Mouse (Mus musculus) cerebellum, adult 9-11 months (tissue): ENCODE results near the gene Axdnd1.

Experiments used
- DNase-seq: peaks from one replicate; pipeline ENCODE4 v3.0.0; 2022

Axdnd1 gene

DNA sequence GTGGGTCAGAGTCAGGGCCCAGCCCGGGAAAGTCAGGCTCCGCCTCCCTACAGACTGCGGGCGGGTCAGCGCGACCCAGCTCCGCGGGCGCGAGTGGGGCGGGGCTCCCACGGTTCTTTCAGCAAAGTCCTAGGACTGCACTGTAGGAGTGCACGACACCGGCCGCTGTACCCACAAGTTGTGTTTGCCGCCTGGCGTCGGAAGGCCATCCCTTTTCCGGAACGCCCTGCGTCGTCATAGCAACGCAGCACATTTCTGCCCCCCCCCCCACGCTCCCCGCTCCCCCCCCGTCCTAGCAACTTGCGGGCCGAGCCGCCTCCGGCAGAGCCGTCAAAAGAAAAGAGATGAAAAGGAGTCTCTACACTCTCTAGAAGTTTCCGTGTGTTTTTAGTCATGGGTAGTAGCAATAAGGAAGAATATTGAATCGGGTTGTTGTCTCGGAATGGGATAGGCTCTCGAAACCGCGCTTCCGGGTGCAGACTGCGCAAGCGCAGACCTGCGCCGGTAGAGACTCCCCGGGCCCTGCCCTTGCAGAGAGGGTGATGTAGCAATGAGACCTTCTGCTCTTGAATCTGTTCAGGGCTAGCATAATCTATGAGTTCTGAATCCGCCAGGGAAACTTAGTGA is at the start of gene Axdnd1:
Gene Axdnd1, minus strand, starts transcription at position 489 of the 627 bp plus-strand sequence.
- DNase-seq: peak; percentile 86

DNA sequence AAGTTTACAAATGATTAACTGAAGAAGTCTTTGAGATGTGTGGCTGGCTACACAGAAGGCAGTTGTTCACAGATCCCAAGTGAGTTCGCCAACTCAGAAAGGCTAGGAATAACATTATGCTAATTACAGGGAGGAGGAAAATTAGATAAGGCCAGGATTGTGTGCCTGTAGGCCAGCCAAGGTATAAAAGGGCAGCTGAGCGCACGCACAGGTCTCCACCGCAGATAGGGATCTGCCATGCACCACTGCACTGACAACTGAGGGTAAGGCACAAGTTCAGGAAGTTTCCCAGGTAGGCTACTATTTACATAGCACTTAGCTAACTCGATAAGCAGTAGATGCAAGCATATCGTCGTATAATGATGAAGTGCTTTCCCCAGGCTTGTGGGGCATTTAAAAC is 49.6 kb upstream of the Axdnd1 start:
- no peak for DNase-seq

DNA sequence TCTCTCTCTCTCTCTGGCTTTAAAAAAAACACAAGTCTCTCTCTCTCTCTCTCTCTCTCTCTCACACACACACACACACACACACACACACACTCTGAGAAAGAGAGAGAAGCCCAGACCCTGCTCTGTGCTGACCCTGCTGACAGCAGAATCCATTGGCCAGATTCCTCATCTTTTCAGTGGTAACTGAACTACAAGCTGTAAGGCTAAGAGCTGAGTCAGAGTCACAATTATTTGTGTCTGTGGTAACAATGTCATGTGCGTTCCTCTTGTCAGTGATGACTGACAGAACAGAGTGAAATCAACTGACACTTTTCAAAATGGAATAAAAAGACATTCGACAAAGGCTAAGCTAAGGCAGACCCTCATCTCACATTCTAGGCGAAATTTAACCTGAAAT is 47.6 kb upstream of the Axdnd1 start:
- no peak for DNase-seq

DNA sequence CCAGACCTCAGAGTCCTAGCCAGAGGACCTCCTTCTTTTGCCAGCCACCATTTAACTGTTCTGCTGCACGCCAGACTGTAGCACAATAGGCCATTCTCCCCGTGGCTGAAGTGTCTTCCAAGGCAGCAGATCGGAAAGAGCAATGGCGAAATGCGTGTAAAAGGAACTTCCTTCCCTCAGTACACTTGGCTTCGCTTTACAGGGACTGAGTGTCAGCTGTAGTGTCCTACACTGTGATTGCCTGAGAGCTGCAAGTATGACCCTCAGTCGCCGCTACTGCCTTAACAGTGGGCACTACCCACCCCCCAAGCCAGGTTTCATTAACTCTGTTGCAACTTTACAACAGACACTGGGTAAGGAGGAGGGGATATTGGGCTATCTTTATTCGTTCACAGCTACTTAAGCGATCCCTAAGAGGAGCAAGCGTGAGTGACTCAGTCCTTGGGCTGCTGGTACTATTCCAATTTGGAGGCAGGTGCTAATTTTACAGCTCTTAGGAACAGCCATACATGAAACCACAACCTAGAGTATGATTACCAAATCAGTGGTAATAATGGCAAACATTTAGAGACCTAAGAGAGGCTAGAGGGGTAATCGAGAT is 46.8 kb upstream of the Axdnd1 start:
- no peak for DNase-seq

DNA sequence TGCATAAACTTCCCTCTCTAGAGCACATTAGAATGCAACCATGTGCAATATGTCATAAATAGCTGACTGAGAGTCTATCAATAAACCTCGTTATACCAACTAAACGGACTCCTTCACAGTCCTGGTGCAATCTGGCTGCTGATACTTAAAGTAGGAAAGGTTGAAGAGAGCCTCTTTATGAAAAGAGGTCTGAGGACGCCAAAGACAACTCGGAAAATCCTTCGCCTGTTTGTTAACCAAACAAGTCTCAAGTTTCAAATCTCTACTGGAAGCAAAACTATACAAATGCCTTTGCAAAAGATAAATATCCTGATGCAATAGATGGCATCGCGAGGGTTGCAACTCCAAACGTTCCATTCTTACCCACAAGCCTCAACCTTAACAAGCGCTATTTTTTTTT is 44.0 kb upstream of the Axdnd1 start:
- no peak for DNase-seq

DNA sequence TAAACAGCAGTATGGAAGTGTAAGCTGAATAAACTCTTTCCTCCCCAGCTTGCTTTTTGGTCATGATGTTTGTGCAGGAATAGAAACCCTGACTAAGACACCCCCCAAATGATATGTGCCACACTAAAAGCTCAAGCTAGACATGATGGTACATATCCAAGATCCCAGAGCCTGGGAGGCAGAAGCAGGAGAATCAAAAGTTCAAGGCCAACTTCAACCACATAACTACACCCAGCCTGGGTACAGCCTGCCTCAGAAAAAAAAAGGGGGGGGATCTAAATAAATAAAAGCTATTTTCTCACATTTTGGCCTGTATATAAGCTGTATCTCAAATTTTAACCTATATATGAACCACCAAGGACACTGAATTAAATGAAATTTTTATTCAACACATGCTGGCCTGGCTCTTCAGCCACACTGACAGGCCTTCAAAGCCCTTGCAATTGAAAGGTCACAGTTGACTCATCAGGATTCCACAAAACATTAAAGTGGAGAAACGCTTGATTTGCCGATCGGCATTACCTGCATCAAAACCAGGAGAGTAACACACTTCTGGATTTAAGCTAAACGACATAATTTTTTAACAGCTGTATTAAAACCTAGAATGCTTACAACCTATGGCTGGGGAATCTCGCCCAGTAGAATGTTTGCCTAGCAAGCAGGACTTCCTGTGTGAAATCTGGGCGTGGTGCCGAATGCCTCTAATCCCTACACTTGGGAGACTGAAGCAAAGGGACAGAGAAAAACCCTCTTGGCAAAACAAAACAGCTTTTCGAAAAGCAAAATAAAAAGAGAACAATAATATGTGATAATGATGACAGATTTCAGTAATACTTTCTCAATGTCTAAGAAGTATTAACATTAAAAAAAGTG is 43.3 kb upstream of the Axdnd1 start:
- DNase-seq: no peak

DNA sequence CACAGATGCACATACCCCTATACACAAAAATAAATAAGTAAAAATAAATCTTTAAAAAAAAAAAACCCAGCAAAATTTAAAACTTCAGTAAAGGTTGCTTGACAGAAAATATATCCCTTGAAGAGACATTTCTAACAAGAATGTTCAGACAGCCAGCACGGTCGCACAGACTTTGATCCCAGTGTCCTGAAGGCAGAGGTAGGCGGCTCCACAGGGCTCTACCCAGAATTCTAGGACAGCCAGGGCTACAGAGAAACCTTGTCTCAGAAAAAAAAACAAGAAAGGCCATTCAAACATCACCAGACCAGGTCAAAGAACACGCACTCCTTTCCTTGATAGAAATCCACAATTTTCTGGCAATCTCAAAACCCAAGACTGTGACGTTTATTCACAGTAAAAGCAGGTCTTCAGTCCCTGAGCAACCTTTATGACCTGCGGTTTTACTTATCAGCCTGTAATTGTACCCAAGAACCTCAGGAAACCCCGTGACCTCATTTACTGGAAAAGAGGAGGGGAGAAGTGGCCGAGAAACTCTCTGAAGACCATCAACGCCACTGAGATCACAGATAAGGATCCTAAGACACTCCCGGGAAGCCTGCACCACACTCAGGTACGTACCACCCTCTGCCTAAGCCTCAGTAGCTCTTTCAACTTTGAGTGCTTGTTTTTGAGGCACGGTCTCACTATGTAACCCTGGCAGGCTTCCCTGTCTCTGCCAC is 41.5 kb upstream of the Axdnd1 start:
- DNase-seq: no peak

DNA sequence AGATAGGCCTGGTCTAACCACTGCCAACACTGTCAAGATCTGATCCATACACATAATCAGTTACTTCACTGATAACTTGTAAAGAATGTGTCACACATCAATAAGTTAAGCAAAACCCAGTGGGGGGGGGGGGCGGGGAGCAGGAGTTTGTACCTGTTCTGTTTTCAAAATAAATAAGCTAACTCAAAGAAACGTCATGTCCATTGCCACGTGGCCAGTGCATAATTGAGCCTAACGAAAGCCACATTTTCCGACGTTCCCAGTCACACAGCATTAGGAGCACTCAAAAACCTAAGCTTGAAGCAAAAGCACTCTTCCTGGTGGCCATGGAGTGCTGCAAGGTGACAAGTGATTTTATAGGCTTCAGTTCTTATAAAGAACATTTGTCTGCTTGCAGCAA is 40.1 kb upstream of the Axdnd1 start:
- no peak for DNase-seq

DNA sequence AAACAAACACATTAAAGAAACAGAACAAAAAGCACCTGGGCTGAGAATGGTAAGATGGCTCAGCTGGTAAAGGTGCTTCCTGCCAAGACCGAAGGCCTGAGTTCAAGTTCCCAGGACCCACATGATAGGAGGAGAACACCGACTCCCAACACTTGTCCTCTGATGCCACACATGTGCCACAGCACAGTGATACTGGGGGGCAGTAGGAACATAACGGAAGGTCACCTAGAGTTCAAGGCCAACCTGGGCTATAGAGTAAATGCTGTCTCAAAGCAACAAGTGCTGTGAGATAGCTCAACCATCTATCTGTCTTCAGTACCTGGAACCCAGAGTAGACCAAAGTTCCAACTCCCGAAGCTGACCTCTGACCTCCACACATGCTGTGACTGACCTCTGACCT is 39.3 kb upstream of the Axdnd1 start:
- no peak for DNase-seq

DNA sequence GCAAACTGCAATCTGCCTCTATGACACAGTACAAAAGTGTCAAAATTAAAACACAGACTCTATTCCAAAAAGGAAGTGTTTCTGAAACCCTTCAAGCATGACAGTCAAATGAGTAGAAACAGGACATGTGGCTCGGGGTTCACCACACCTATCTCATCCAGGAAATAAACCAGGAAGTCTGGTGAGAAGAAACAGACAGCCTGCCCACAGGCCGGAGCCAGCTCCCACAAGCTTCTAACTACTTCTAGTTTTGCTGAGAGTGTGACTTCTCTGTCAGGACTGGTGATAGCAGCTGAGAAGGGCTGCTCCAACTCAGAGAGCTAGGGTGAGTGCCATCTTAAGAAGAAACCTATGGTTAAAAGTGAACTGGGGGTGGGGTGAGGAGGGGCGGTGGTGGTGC is 38.7 kb upstream of the Axdnd1 start:
- no peak for DNase-seq

DNA sequence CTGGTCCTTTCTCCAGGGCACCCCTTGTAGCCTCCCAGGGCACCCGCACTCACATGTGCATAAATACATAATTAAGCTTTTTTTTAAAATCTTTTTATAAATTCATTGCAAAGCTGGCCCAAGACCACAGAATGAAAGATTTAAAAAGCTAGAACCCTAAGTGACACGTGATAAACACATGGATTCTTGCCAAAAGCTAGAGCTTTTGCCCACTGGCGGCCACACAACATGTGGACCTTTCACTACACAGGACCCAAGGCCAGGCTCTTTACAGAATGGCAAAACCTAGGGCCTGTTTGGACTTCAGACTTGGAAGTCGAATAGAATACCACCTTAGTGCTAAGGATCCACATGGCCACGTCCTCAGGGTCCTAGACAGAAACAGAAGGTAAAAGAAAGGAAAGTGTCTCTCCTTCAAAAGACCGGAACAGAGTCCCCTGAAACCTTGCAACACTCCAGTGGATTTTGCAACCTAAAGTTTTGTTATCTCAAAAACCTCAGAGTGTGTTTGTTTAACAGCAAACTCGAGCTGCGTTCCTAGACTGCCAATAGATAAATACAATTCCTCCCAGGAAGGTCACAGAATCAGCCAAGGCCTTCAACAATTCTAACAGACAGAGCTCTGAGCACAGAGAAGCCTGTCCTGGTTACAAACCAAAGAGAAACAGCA is 37.6 kb upstream of the Axdnd1 start:
- no peak for DNase-seq

DNA sequence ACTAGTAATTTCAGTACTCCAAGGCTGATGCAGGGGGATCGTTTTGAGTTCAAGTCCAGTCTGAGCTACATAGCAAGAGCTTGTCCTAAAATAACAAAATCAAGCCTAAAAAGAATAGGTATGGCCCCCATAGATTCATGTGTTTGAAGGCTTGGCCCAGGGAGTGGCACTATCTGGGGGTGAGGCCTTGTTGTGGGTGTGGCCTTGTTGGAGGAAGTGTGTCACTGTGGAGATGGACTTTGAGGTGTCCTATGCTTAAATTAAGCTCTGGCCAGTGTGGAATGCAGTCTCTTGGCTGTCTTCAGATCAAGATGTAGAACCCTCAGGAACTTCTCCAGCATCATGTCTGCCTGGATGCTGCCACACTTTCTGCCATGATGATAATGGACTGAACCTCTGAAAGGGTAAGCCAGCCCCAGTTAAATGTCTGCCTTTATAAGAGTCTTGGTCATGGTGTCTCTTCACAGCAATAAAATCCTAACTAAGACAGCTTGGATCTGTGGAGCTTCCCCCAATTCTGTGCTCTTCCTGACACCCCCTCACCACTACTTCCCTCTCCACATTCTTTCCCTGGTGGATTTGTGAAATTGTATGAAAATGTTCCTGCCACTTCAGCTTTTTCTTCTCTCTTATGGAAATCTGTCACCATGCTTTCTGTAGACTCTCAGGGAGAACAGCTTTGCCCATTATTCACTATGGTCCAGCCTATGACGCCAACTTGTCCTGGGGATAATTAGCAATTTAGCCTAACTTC is 34.2 kb upstream of the Axdnd1 start:
- no peak for DNase-seq

DNA sequence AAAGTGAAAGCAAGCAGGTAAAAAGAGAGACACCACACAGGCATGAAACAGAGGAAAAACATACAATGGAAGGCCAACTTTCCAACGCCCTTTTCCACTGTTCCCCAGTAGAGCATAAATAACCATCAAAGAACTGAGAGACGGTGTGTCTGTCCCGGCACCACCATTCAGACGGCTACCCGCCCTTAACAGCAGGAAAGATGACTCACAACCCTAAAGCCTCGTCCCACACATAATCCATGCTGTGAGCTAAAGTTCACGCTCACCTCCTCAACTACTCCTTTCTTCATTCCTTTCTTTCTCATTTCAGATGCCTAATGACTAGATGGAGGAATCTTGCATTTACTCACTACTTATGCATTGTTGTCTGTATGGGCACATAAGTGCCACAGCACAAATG is 33.4 kb upstream of the Axdnd1 start:
- DNase-seq: no peak

DNA sequence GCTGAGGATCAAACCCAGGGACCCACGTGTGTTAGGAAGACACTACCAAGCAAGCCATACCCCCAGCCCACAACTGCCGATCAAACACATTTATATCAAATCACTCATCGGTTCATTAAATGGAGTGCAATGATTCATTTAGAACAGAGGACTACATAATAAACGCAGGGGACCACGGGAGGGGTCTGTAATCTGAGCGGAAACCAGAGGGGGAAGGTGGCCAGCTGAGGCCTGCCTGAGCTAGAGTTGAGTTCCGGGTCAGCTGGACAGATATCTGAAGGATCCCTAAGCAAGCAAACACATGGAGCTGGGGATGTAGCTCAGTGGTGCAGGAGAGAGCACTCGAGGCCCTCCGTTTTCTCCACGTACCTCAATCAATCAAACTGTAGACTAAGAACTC is 32.9 kb upstream of the Axdnd1 start:
- DNase-seq: no peak

DNA sequence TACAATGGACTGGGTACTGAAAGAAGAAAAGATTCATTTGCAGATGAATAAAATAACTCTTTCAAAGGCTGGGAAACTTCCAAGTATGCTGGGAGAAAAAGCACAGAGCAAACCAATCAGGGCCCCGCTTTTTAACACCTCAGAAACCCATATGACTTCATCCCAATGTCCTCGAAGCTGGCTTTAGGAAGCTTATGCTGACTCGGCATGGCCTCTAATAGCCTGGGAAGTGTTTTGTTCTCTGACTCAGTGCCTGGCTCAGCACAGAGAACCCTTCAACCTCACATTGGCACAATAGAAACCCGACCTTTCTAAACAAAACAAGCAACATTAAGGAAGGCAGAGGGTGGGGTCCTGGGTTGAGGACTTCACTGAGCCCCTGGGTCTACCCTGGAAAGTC is 29.5 kb upstream of the Axdnd1 start:
- no peak for DNase-seq

DNA sequence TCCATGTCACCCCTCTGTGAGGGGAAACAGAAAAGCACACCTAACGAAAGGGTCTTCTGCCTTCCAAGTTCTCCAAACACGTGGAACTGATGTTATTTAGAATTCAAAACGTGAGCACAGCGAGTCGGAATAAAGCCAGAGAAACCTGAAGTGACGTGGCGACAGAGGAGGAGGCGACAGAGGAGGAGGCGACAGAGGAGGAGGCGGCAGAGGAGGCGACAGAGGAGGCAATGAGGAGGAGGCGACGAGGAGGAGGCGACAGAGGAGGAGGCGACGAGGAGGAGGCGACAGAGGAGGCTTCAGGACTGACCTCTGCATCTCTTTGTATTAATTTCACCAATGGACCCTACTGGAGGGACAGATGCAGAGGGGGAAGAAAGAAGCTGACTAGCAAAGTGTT is 28.7 kb upstream of the Axdnd1 start:
- DNase-seq: no peak

DNA sequence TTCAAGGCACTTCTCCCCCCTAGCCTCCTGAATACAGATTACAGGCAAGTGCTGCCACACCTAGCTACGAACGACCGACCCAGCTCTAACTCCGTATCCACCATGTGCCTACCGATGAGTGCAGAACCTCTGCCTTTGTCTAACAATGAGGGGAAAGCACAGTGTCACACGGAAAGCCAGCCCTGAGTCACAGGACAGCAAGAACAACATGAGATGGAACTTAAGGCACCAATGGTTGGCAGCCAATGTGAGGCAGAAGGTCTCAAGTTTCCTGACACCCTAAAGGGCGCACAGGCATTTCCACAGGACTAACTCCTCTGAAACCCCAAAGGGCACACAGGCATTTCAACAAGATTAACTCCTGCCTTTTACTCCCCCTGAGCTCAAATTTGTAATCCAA is 28.1 kb upstream of the Axdnd1 start:
- no peak for DNase-seq

DNA sequence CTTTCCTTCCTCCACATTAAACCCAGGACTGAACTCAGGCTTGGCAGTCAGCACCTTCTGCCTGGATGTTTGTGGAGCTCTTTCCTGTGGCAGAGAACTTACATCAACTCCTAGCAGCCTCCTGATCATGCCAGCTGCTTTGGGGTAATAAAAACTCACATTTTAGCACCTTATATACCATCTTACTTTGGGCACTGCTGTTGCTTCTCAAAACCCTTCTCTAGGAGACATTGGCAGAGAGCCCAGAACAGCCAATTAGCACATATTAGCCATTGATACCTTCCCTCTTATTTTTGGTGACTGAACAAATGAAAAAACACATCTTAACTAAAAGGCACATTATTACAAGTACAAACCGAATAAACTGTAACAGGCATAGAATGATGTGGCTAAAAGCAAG is 24.1 kb upstream of the Axdnd1 start:
- DNase-seq: no peak

DNA sequence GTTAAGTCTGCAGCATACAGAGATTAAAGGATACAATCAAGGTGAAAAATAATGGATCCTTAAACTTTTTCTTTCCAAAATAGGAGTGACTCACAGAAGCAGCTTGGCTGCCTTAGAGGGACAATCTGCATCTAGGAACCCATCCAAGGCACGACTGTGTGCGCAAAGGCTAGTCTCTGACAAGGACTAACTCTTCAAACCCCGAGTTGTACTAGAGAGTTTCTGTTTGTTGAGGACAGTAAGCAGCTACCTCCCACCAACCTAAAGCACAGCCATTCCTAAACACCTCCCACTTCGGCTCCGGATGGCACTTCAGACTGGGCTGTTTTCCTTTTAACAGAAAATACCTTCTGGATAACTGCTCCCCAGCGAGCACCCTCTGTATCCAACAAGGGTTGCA is 21.8 kb upstream of the Axdnd1 start:
- DNase-seq: no peak

DNA sequence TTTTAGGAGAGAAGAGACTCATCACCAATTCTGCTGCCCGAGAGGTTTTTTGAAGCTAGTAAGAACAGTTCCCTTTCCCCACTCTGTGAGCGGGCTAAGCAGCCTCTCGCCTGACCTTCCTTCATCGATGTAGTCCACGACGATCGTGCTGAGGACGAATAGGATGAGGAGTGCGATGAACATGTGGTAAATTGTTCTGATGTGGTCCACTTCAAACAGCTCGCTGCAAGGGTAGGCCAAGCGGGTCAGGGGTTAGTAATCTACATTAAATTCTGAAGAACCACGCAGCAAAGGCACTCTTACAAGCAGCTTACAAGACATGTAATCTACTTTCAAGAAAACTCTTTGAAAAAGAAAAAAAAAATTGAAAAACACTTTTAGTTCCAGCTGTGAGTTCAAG is 21.3 kb upstream of the Axdnd1 start:
- no peak for DNase-seq

DNA sequence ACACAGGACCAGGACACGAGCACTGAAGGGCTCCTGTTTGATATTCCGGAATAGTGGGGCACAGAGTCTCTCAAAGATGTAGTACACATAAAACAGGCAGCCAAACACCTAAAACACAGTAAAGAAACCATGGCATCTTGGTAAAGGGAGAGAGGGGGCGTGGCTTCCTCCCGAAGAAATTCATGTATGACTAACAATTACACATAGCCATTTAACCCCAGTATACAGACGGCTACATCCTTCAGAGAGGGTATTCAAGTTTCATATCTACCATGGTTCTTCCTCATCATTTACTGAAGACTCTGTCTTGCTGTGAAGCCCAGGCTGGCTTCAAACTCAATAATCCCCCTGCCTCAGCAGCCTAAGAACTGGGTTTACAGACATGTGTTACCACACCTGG is 16.8 kb upstream of the Axdnd1 start:
- no peak for DNase-seq

DNA sequence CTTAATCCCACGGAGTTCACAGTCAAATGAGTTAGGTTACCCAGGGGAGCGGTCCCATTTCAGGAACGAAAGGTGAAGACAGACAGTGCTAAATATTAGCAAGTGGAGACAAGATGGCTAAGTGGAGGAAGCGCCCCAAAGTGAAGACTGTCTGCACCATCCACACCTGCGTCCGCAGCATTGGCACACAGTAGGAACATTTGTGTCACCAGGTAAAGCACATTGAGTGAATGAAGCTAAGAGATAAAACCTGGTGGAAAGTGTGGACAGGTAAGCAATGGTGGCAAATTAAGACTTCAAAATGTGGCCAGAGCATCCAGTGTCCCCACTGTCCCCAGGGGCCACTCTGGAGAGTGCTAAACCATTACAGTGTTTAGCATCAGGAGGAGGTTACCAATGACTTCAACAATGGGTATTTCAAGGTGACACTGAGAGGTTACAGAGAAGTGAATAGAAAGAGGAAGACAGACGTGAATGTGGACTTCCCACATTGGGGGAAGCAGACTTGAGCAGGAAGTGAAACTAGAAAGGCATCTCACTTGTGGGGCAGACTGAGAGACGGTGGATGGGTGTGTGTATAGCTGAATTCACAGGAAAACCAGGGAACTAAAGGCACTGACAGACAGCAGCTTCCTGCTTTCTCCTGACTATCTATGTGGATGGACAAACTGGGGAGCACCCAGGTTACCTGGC is 16.2 kb upstream of the Axdnd1 start:
- no peak for DNase-seq
